Mouse (Mus musculus) c-Kit-positive CD71-positive TER-119-negative erythroid progenitor cells, embryonic 14.5 days (primary cell): ENCODE measurements around the gene Snx4.

ENCODE experiments used
- DNase-seq: peaks from one replicate; pipeline ENCODE4 v3.0.0-alpha.2; 2013; ENCODE audit warnings: low read depth

The Snx4 gene

DNA sequence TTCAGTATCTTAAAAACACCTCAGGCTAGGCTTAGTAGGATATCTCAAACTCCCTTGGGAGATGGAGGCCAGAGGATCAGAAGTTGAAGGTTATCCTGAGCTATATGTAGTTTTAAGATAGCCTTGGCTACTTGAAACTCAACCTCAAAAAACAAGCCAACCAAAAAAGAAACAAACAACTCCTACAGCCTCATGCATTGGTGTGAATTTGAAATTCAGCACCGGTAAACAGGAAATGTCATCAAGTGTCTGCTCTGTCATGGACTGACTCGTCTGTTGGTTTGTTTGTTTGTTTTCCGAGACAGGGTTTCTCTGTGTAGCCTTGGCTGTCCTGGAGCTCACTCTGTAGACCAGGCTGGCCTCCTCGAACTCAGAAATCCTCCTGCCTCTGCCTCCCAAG is 20.6 kb downstream of the Snx4 start:
- DNase-seq, result no peak

DNA sequence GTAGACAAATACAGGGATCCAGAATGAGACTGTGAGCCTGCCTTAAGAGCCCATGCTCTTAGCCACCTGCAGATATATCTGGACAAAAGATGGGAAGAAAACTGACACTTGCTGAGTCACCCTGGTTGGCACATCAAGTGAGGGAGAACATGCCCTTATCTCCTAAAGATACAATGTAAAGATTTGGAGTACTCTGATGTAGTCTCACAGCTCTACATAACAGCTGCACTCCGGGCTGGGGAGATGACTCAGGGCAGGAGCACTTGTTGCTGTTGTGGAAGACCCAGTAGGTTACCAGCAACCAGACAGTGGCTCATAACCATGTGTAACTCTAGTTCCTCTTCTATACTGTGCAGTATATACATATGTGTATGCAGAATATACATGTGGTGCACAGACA is 31.8 kb downstream of the Snx4 start:
- DNase-seq, result no peak

DNA sequence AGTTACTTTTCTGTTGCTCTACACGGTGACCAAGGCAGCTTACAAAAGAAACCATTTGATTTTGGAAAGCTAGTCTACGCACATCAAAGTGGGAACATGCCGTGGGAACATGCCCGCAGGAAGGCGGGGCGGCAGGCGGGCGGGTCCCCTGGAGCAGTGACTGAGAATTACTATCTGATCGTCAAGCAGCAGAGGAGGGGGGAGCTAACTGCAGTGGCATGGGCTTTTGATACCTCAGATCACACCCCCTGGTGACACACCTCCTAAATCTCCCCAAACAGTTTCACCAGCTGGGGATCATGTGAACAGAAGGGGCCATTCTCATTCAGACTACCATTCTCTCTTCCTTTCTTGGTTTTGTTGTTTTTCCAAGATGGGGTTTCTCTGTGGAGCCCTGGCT is 37.3 kb downstream of the Snx4 start:
- no peak for DNase-seq

DNA sequence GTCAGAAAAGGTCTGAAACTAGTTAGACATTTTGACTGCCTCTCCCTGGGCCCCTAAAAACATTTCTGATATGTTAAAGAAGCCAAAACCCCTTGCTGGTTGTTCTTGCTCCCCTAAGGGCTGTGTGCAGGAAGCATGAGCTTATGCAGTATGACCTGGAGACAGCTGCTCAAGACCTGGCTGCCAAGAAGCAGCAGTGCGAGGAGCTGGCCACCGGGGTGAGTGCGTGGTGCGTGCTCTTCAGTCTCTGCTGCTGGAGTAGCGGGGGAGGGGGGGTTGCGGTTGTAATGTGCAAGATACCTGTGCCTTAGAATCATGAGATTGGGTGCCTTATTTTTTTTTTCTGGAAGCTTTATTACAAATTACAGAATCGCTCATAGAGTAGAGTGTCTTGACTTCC is 38.7 kb downstream of the Snx4 start:
- no peak for DNase-seq

DNA sequence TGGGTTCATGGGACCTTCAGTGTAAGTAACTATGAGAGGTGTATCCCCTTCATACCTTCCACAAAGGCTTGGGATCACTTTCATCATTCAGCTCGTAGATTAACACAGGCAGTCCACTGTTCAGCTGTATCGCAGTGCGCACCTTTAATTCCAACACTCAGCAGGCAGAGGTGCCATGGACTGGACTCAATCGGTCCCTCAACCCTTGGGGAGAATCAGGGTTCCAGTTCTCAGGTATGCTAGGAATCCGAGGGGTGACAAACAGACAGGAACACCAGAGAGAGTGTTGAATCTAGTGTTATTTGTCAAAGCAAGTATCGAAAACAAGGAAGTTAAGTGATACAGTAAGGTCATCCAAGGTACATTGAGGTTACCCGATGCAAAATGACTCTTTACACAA is 41.0 kb downstream of the Snx4 start:
- DNase-seq, result no peak

DNA sequence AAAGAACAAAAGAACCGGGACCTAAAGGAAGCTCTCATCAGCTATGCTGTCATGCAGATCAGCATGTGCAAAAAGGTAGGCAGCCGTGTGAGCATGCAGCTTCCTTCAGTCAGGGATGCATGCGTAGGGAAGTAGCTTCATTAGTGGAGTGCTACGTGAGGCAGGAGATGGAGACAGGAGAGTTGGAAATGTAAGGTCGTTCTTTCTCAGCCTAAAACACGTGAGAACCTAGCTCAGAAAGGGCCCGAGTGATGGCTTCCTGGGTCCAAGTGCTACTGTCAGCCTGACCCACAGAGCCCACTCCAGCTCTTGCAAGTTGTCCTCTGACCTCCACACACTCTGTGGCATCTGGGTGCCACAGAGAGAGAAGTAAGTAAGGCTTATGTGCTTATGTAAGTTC is 43.4 kb downstream of the Snx4 start:
- DNase-seq, result no peak

DNA sequence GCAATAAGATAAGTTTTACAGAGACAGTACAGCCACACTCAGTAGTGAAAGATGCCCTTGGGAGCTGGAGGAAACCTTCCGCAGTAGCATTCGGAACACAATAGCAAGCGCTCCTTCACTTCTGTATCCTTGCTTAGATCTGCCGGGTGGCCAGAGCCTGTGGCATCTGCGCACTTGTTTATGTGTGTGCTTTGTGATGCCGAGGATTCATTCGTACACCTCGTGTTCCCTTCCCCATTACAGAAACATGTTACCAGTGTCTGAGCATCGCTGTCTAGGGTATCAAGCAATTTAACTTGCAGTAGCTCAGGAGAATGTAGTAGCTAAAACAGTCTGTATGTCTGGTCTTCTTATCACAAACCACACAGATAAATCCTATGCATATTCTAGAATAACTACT is 44.1 kb downstream of the Snx4 start:
- DNase-seq, result no peak

DNA sequence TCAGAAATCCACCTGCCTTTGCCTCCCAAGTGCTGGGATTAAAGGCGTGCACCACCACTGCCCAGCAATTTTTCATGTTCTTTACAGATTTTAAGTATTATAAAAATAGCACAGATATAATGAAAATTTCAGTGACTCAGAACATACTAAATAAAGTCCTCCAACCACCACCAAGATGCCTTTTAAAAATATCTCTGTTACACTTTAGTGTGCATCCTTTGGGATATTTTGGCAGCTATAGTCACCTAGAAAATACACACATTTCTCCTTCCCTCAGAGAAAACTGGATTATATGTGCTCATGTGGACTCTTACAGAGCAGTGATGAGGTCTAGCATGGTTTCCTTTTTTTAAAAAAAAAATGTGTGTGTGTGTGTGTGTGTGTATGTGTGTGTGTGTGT is 46.3 kb downstream of the Snx4 start:
- DNase-seq, result no peak

DNA sequence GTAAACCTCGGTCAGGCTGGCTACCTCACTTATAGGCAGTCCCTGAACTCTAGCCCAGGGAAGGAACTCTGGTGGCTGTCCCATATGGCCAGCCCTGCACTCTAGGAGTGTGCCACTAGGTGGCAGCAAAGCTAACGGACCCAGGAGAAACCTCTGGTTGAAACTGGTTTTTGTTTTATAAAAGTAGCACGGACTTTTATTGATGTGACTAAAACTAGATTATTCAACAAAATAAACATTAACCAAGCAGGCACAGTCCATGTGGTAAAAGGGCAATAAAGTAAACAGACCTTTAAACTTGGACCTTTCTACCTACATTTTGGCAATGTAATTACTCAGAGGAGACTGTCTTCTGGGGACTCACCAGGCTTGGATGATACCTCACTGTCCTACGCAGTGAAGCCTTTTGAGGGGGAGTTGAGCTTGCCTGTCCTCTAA is 55.4 kb downstream of the Snx4 start:
- DNase-seq, result peak; percentile 70

DNA sequence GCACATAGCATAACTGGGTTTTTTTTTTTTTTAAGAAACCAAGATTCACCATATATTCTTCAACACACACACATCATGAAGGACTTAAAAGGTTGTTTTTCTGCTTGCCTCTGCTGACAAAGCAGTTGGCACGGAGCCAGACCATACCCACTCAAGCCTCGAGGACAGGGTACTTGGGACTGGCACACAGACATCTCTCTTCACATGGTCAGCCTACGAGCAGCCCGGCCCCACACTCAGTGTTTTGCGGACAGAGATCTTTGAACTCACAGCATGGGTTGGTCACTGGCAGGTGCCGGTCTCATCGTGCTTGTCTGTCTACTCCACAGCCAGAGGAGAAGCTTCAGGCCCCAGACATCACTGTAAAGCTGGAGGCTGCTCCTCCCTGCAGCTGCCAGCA is 56.5 kb downstream of the Snx4 start:
- DNase-seq, result no peak

DNA sequence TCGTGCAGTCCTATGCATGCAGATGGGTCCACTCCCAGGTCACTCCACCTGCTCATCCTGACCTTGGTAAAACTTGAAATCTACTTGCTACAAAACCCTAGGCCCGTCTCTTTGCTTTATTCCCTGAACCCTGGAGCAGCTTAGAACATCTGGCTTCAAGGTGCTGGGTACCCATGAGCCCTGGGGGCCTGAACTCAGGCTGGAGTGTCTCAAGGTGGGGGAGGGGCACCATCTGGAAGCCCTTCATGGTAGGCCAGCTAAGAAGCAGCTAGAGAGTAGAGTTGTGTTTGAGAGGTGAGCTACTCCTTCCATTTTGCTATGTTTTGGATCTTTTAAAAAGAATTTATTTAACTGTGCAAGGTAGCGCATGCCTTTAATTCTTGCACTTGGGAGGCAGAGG is 57.8 kb downstream of the Snx4 start:
- DNase-seq, result no peak

DNA sequence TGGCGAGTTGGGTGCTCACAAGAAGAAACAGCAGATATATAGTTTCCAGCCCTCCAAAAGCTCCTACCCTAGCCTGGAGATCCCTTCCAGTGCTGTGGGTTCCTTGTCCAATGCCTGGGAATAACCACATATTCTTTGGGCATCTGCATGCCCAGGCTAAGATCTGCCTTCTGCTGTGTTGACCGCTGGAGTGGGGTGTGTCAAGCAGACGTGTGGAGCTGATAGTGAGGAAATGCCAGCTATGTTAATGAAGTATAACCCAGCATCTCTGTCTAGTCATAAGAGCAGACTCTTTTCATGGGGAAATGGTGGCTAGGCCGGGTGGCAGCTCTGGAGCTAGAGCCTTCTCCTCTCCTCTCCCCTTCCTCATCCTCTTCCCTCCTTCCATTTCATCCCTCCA is 64.4 kb downstream of the Snx4 start:
- DNase-seq, result no peak

DNA sequence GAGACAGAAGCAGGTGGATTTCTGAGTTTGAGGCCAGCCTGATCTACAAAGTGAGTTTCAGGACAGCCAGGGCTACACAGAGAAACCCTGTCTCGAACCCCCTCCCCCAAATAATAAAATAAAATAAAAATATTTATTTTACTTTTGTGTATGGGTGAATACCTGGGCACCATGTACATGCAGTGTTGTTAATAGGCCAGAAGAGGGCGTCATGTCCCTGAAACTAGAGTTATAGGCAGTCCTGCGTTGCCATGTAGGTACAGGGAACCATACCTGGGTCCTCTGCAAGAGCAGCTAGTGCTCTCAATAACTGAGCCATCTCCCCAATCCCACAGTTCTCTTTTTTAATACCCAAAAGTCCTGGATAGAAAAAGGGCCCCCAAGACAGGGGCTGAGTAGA is 66.4 kb downstream of the Snx4 start:
- DNase-seq, result no peak

DNA sequence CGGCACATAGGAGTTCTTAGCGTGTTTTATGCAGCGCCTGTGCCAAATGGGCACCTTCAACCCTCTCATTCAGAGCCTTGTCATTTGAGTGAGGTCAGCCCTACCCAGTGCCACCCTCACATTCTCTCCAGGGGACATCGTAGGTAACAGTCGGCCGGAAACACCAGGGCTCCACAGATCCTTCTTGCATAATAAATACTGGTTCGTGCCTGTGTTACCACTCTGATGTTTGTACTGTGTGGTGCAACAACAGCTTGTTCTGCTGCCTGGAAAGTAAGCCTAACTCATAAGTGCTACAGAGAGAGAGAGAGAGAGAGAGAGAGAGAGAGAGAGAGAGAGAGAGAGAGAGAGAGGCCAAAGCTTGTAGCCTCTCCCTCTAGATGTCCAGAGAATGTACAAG is 66.8 kb downstream of the Snx4 start:
- DNase-seq, result no peak

DNA sequence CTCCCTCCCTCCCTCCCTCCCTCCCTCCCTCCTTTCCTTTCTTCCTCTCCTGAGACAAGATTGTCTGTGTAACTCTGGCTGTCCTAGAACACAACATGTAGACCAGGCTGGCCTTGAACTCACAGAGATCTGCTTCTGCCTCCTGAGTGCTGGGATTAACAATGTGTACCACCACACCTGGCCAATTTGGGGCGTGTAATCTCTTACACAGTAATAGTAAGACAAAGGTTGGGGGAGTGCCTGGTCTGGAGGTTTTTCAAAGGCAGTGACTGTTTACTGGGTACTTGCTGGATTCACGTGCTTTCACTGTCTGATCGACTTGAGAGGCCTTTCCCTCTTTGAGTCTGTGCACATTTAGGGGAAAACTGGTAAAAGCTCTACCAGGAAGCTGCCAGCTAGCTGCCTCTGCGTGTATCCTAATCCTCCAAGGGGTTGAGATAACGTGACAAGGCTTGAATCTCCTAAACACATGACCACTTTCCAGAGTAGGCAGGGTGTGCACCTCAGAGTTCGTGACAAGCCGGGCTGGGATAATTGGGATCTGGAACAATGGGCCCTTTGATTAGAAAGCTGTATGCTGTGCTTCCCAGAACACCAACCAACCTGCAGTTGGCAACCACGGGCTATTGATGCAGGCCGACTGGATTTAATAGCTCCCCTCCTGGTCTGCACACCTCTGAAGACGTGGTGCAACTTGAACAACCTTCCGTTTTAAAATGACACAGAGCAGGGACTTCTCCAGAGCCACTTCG is 74.6 kb downstream of the Snx4 start:
- DNase-seq, result no peak

DNA sequence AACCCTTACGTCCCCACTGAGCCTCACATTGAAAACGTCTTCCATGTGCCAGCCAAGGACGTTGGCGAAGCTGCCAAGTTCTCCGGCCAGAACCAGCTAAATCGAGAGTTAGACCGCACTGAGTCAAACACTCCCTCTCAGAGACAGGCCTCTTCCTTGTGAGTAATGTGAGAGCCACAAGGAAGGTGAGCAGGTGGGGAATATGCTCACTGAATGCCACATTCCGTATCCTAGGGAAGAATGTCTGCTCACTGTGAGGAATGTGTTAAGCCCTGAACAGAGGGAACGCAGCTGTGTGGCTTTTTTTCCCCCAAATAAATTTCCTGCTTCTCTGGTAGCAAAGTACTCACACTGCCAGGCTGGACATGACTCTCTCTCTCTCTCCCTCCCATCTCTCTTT is 75.3 kb downstream of the Snx4 start:
- no peak for DNase-seq

DNA sequence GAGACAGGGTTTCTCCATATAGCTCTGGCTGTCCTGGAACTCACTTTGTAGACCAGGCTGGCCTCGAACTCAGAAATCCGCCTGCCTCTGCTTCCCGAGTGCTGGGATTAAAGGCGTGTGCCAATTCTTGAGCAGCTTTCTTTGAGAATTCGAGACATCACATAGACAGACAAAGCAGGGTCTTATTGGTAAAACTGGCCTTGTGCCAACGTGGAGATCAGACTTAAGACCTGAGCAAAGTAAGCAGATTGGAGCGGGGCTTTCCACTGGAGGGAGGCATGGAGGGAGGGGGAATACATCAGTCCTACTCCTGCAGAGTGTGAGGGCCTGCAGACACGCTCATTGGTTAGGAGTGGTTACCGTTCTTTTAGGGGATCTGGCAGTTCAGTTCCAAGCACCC is 75.9 kb downstream of the Snx4 start:
- no peak for DNase-seq

DNA sequence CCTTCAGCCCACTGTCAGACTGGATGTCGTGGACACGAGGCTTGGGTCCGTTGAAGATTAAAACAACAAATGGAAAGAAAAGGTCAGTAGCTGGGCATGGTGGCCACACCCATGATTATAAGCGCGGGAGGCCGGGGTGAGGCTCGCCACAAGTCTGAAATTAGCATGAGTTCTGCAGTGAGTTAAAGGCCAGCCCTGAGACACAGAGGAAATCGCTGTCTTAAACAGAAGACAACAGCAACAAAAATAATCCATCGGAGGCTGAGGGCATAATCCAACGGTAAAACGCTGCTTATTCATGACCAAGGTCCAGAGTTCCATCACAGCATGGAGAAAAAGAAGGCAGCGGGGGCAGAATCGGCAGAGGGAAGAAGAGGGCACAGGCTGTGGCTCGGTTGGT is 81.8 kb downstream of the Snx4 start:
- DNase-seq, result no peak

DNA sequence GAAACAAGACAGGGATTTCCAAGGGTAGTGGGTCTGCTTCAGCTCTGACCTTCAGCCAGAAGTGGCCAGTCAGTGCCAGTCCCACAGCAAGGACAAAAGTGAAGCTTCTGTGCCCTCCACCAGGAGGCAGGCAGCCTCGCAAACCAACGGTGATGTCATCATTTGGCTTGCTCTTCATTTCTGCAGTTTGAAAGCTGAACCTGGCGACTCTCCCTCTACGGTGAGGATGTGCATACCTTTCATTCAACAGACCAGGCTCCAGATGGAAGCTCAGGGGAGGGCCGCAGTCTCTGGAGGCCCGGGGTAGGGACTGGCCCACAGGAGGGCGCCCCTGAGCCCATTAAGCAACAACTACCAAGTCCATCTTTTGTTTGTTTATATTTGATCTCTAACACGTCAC is 85.9 kb downstream of the Snx4 start:
- no peak for DNase-seq

DNA sequence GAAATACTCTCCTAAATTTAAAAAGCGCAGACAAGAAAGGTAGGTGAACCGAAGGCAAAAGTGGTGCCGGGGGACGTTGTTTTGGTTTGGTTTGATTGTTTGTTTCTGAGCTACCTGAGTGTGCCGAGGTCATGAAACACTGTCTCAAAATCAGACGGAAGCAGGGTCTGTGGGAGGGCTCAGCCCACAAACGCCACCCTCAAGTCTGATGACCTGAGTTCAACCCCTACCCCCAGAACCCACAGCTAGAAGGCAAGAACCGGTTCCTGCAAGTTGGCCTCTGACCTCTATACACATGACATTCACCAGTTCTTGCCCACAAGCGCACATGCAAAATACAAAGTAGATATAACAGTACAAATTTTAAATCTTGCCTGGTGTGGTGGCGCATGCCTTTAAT is 86.4 kb downstream of the Snx4 start:
- DNase-seq, result no peak

DNA sequence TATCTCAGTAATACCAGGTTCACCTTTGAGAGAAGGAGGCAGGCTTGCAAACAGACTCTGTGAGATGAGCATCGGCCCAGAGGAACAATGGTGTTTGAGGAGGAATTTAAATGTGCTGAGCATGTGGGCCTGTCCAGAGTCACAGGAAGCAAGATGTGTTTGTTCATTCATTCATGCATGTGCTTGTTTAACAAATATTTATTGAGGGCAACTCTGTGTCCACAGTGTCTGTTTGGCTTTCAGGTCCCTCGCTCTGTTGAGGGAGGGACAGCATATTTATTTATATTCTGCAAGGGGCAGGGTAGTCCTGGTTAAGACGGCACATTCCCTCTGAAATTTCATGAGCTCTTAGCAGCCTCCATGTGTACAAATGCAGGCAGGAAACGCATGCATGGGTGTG is 87.2 kb downstream of the Snx4 start:
- no peak for DNase-seq

DNA sequence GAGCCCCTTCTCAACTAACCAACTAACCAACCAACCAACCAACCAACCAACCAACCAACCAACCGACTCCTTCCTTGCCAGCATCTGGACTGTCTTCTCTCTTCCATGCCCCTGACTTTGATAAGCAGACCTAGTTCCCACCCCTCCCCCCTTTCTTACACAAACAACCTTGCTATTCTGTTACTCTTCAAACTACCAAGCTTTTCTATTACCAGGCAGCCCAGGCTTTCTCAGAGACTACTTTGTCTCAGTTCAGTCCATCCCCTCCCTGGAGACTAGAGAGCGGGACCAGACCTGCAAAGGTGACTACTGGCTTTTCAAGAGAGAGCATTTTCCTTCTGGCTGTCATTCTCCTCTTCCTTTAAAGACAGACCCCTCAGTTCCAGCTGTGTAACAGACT is 88.2 kb downstream of the Snx4 start:
- no peak for DNase-seq

DNA sequence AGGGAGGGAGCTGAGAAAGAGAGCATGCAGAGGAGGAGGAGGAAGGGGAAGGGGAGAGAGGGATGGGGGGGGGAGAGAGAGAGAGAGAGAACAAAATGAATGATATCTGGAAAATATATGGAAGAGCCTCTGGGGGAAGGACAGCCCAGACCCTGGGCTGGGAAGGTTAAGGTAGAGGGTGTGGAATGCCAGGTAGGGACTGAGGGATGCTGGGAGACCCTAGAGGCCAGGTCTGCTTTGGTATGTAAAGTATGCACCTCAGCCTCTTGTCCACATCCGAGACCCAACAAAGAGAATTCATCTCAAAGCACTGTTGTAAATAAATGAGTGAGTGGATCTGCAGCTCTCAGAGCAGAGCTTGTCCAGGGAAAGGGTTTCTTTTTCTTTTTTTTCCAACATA is 91.1 kb downstream of the Snx4 start:
- no peak for DNase-seq

DNA sequence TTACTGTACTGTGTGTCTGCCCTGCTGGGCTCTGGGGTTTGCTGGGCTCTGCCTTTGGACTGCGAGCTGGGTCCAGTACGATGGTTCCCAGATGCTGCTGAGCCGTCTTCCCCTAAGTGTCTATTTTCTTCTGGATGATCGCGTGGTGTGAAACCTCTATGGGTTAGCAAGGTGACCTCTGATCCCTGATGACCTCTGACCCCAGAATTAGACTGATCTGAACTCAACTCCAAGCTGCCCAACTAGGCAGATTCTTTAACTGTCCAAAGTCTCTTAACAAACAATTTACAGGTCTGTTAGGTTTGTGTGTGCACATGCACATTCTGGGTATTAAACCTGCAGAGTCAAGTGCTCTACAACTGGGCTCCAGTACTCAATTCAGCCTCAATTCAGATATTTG is 91.9 kb downstream of the Snx4 start:
- no peak for DNase-seq

DNA sequence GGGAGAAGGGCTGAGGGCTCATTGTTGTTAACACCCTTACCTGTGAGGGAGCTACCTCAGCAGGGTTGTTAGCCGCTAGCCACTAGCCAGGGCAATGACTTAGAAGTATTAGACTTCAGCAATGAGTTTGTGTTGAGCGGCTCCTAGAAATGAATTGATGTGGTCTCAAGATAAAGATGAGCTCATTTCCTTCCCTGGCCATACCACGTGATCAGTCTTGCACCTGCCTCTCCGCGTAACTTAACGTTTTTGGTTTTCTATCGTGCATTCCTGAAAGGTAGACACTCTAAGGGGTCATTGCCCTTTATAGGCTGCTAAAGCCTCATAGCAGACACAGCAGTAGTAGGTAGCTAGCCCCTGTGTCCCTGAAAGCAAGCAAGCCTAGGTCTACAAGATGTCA is 92.4 kb downstream of the Snx4 start:
- DNase-seq, result peak; percentile 7
